ENCODE assay signal across 11 mouse cellular contexts in the genomic region with DNA sequence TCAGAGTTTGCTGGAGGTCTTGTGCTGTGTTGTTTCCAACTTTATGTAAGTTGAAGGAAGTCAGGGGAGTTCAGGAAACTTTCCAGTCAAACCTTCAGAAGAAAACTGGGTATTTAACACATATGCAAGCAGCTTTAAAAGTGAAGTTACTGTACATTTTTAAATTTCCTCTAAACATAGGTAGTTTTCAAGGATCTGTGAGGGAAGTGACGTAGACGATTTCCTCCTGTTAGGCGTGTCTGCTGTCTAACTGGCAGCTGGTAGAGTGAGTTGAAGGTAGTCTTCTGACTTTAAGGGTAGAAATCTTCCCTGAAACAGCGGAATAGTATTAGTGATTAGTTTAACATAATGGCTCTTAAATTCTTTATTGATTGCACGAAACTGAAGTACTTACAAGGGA. TPM values are rescaled to one million over a fixed set of nuclear protein-coding genes. Genes with fewer than 3 reads are reported as not detected.
DNase-seq lines count a peak whose midpoint lies in the region; ATAC-seq and TF ChIP-seq lines count a peak whose summit lies in the region.
"Had no signal": no experiment of that assay in that cellular context is flagged by ENCODE, and none has a peak within 500 bp of the region (broad histone marks: within the 10 kb centered on the region; RNA-seq: fewer than 3 reads in every experiment).

No protein-coding gene starts in this region.

- H3K36me3 ChIP-seq in heart, embryonic 14.5 days (ENCODE audit: control insufficient read depth, insufficient read depth, low read length), result peaks cover 20% of the 10 kb centered on the region
- H3K36me3 ChIP-seq in CH12.LX (replicated peaks in 1 of 2; ENCODE audit: control insufficient read depth in 1 of 2, insufficient read depth in 1 of 2, low read length in 1 of 2), result peaks cover 0 to 10% of the 10 kb centered on the region in 2 experiments
- peaks cover 4% of the 10 kb centered on the region; the same call in 1 of the 2 replicates for H3K36me3 ChIP-seq in forebrain, postnatal 0 days (ENCODE audit: insufficient read depth)
- H3K36me3 ChIP-seq in midbrain, embryonic 11.5 days (ENCODE audit: control insufficient read depth, insufficient read depth, low read length), result no peaks in the 10 kb centered on the region

- DNase-seq in heart, adult 11 months, result no peak
- no peak for DNase-seq in CH12.LX (ENCODE audit: extremely low read depth)
- no peak for DNase-seq in forebrain, postnatal 0 days
- DNase-seq in midbrain, embryonic 11.5 days (ENCODE audit: low spot score, missing footprints), result no peak
- no peak for DNase-seq in embryo, embryonic 10 days (ENCODE audit: low spot score)
- no peak for DNase-seq in embryo, embryonic 10.5 days (ENCODE audit: low spot score)
- no peak for DNase-seq in embryo, embryonic 9.5 days (ENCODE audit: extremely low spot score)
- DNase-seq: cerebellum, adult 2 months; layer of hippocampus, adult 9-11 months had no signal

- H3K9ac ChIP-seq in heart, embryonic 14.5 days (ENCODE audit: low read length), result no peak overlapping the region
- peak overlapping the region; percentile 64 for H3K9ac ChIP-seq in CH12.LX (ENCODE audit: insufficient read depth, low read depth)
- H3K9ac ChIP-seq in forebrain, postnatal 0 days, result no peak overlapping the region
- H3K9ac ChIP-seq in midbrain, embryonic 11.5 days (ENCODE audit: low read length), result no peak overlapping the region

- no peaks in the 10 kb centered on the region for H3K9me3 ChIP-seq in heart, embryonic 14.5 days (ENCODE audit: control insufficient read depth, low read length)
- no peaks in the 10 kb centered on the region for H3K9me3 ChIP-seq in CH12.LX (replicated peaks; ENCODE audit: low read length)
- no peaks in the 10 kb centered on the region for H3K9me3 ChIP-seq in forebrain, postnatal 0 days (ENCODE audit: low read length)
- no peaks in the 10 kb centered on the region for H3K9me3 ChIP-seq in midbrain, embryonic 11.5 days (ENCODE audit: control insufficient read depth, low read length)

- H3K4me3 ChIP-seq in heart, embryonic 14.5 days (ENCODE audit: control insufficient read depth in 1 of 2, insufficient read depth in 1 of 2, low read depth in 1 of 2, low read length in 2 of 2), result no peak overlapping the region
- peak overlapping the region in 1 of 3 experiments; percentile 4 for H3K4me3 ChIP-seq in CH12.LX (replicated peaks in 1 of 3; ENCODE audit: low read depth in 2 of 3, low read length in 2 of 3, poor library complexity in 1 of 3)
- H3K4me3 ChIP-seq in forebrain, postnatal 0 days (ENCODE audit: low read depth, low read length), result no peak overlapping the region
- peak overlapping the region; percentile 20; the same call in 1 of the 2 replicates for H3K4me3 ChIP-seq in midbrain, embryonic 11.5 days (ENCODE audit: low read depth, low read length)

- H3K27me3 ChIP-seq in heart, embryonic 14.5 days (ENCODE audit: control insufficient read depth, insufficient read depth, low read length), result no peaks in the 10 kb centered on the region
- no peaks in the 10 kb centered on the region for H3K27me3 ChIP-seq in CH12.LX (replicated peaks)
- H3K27me3 ChIP-seq in forebrain, postnatal 0 days (ENCODE audit: insufficient read depth, low read length), result no peaks in the 10 kb centered on the region
- H3K27me3 ChIP-seq in midbrain, embryonic 11.5 days (ENCODE audit: control insufficient read depth, insufficient read depth, low read length), result no peaks in the 10 kb centered on the region

- TF ChIP-seq EP300 in CH12.LX (IDR thresholded peaks at IDR 0.05; ENCODE audit: low read length), result no peak

- dilution Hi-C loops in CH12.LX (cut with MboI; ENCODE audit: extremely low pct_ligation_motif_present, extremely low pct_unique_long_range_greater_than_20kb, low sequenced_read_pairs), result no loop called here

- in situ Hi-C loops in CH12.LX (cut with MboI; ENCODE audit: low pct_ligation_motif_present, low pct_unique_long_range_greater_than_20kb, low sequenced_read_pairs), result loop anchor here (5.0 kb wide), 2 partner anchors 33 to 37 kb away; no protein-coding TSS in a partner anchor

- no peak overlapping the region for H3K27ac ChIP-seq in heart, embryonic 14.5 days (replicated peaks in 1 of 2; ENCODE audit: control insufficient read depth in 1 of 2, insufficient read depth in 1 of 2, low read depth in 2 of 2, low read length in 2 of 2)
- no peak overlapping the region for H3K27ac ChIP-seq in CH12.LX (ENCODE audit: insufficient read depth, low read depth)
- H3K27ac ChIP-seq in forebrain, postnatal 0 days (ENCODE audit: low read depth, low read length), result no peak overlapping the region
- H3K27ac ChIP-seq in midbrain, embryonic 11.5 days (ENCODE audit: low read depth, low read length), result no peak overlapping the region

- peaks cover 53% of the 10 kb centered on the region for H3K79me2 ChIP-seq in CH12.LX (replicated peaks; ENCODE audit: control insufficient read depth, extremely low read depth, insufficient read depth, poor library complexity, severe bottlenecking)

- H3K4me2 ChIP-seq in heart, embryonic 14.5 days (ENCODE audit: low read length), result peak overlapping the region; percentile 58
- peak overlapping the region; percentile 97 for H3K4me2 ChIP-seq in CH12.LX (ENCODE audit: insufficient read depth, low read depth, poor library complexity, severe bottlenecking)
- peak overlapping the region; percentile 25; the same call in 1 of the 2 replicates for H3K4me2 ChIP-seq in forebrain, postnatal 0 days (ENCODE audit: low read depth)
- H3K4me2 ChIP-seq in midbrain, embryonic 11.5 days, result peak overlapping the region; percentile 38

- no peak for TF ChIP-seq POLR2A in CH12.LX (IDR thresholded peaks at IDR 0.05; ENCODE audit: low read depth, low read length)

- TF ChIP-seq CTCF in CH12.LX (conservative IDR thresholded peaks at IDR 0.05 in 1 of 2, IDR thresholded peaks at IDR 0.05 in 1 of 2; ENCODE audit: low read depth in 2 of 2, low read length in 2 of 2), result no peak
- TF ChIP-seq CTCF in forebrain, postnatal 0 days (IDR thresholded peaks at IDR 0.05; ENCODE audit: low read depth), result no peak

- H3K4me1 ChIP-seq in heart, embryonic 14.5 days (ENCODE audit: control insufficient read depth in 2 of 2, insufficient read depth in 2 of 2, low read length in 2 of 2), result peaks cover 6 to 34% of the 10 kb centered on the region in 2 experiments
- peaks cover 9 to 65% of the 10 kb centered on the region in 2 experiments for H3K4me1 ChIP-seq in CH12.LX (ENCODE audit: control insufficient read depth in 1 of 2, insufficient read depth in 2 of 2)
- H3K4me1 ChIP-seq in forebrain, postnatal 0 days (ENCODE audit: insufficient read depth), result peaks cover 21% of the 10 kb centered on the region; the same call in 1 of the 2 replicates
- peaks cover 44% of the 10 kb centered on the region for H3K4me1 ChIP-seq in midbrain, embryonic 11.5 days (ENCODE audit: control insufficient read depth, insufficient read depth, low read length)

- no peak for ATAC-seq in heart, embryonic 14.5 days (ENCODE audit: insufficient number of reproducible peaks, insufficient read depth, low FRiP score, low read depth)
- ATAC-seq in forebrain, postnatal 0 days, result no peak
- ATAC-seq in midbrain, embryonic 11.5 days (ENCODE audit: low FRiP score), result no peak

- WGBS in heart, embryonic 14.5 days, result 79% methylated on average over 5 of the region's 5 CpGs
- WGBS in forebrain, postnatal 0 days, result 75% methylated on average over 5 of the region's 5 CpGs
- WGBS in midbrain, embryonic 11.5 days, result 87% methylated on average over 5 of the region's 5 CpGs

- no peak for TF ChIP-seq RAD21 in CH12.LX (IDR thresholded peaks at IDR 0.05; ENCODE audit: low read depth, low read length)

TF ChIP-seq in CH12.LX, 34 proteins besides CTCF, POLR2A, EP300 and RAD21:
- TF ChIP-seq MEF2A (IDR thresholded peaks at IDR 0.05; ENCODE audit: borderline replicate concordance, low read depth, low read length) (no peak), IRF4 (IDR thresholded peaks at IDR 0.05; ENCODE audit: low read depth, low read length) (0 out of 2 replicates have a peak, but pooled peaks have one; percentile 2)

RNA-seq across cellular contexts. Expression of a gene that starts 5.2 kb away (rescaled TPM):
- 16.7 and 19.0 TPM in 2 replicates for polyA plus RNA-seq in heart, embryonic 14.5 days (2014; fragmentation: Nextera tagmentation; extraction: Ambion mirVana)
- total RNA-seq in CH12.LX (2012; rRNA removed) (11.2 and 11.4 TPM in 2 replicates), CH12.LX (2014; rRNA removed) (18.9 and 22.4 TPM in 2 replicates)
- 11.0 and 11.1 TPM in 2 replicates for polyA plus RNA-seq in CH12.LX (2012; ENCODE audit: insufficient read length, low read depth)
- total RNA-seq in forebrain, postnatal 0 days (2014; rRNA removed), result 46.2 and 51.3 TPM in 2 replicates
- polyA plus RNA-seq in forebrain, postnatal 0 days (2015; fragmentation: Nextera tagmentation; extraction: Ambion mirVana), result 17.2 and 22.7 TPM in 2 replicates
- polyA plus RNA-seq in midbrain, embryonic 11.5 days (2014; fragmentation: Nextera tagmentation; extraction: Ambion mirVana), result 43.9 and 55.0 TPM in 2 replicates

RNA-seq across cellular contexts. Expression of a gene that starts 49.7 kb away (rescaled TPM):
- 5.6 and 6.8 TPM in 2 replicates for polyA plus RNA-seq in heart, embryonic 14.5 days (2014; fragmentation: Nextera tagmentation; extraction: Ambion mirVana)
- total RNA-seq in CH12.LX (2012; rRNA removed) (not detected in 2 replicates), CH12.LX (2014; rRNA removed) (not detected in 2 replicates)
- polyA plus RNA-seq in CH12.LX (2012; ENCODE audit: insufficient read length, low read depth), result not detected in 2 replicates
- 29.0 and 51.6 TPM in 2 replicates for total RNA-seq in forebrain, postnatal 0 days (2014; rRNA removed)
- 44.2 and 60.9 TPM in 2 replicates for polyA plus RNA-seq in forebrain, postnatal 0 days (2015; fragmentation: Nextera tagmentation; extraction: Ambion mirVana)
- polyA plus RNA-seq in midbrain, embryonic 11.5 days (2014; fragmentation: Nextera tagmentation; extraction: Ambion mirVana), result 8.7 and 9.6 TPM in 2 replicates
- total RNA-seq: megakaryocyte progenitor cell, adult 5-6 weeks had no signal

Comparison
In these comparisons a context has a peak if more than half of its experiments do, and no peak if none do; other contexts are left out.
1. H3K4me2 ChIP-seq: peak in every context shown above with its lines; median percentile 97 in CH12.LX; 58 in heart, embryonic 14.5 days; 38 in midbrain, embryonic 11.5 days; 25 in forebrain, postnatal 0 days.